Mouse (Mus musculus): ENCODE data around the gene Batf2. TPM values are rescaled to one million over a fixed set of nuclear protein-coding genes. Genes with fewer than 3 reads are reported as not detected.
A peak's percentile ranks its signal among the peaks of the same experiment; 100 is the strongest.
"Not testable (repeated sequence)": the region's sequence is repeated elsewhere in the genome, so short reads cannot be mapped to it uniquely, and the experiment has no call there.

Gene Batf2
- polyA plus RNA-seq, 1 experiment from 2014 or later, result 0.12 TPM

DNA sequence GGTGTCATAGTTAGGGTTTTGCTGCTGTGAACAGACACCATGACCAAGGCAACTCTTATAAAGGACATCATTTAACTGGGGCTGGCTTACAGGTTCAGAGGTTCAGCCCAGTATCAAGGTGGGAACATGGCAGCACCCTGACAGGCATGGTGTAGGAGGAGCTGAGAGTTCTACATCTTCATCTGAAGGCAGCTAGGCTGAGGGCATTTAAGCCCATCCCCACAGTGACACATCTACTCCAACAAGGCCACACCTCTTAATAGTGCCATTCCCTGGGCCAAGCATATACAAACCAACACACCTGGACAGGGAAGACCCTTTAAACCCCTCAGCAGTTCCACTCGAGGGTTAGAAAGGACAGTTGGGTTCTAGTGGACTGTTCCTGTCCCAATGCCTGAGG is 7.6 kb upstream of the Batf2 start:
- ATAC-seq (ENCODE audit: low read depth), result peak; percentile 57

DNA sequence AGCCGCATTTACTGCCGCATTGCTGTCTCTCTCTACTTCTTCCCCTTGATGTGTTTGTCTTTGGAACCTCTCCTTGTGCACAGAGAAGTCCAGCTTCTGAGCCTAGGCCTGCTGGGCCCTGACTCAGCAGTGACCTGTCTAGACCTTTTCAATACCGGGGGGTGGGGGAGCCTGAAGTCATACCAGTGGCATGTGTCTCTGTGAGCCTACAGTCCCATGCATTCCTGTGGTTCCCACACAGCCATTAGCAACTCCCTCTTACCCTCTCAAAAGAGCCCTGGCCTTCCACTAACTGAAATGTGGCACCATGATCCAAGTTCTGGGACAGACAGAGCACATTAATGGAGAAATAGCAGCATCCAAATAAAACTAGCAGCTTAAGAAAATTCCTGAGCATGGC is 4.4 kb upstream of the Batf2 start:
- H3K27ac ChIP-seq, result no peak overlapping the region
- H3K27me3 ChIP-seq, result no peaks in the 10 kb centered on the region
- ATAC-seq (ENCODE audit: low read depth) (no peak), DNase-seq (no peak)
- H3K4me1 ChIP-seq (replicated peaks), result peaks cover 56% of the 10 kb centered on the region
- peaks cover 32% of the 10 kb centered on the region for H3K36me3 ChIP-seq
- no peaks in the 10 kb centered on the region for H3K9me3 ChIP-seq (replicated peaks)
- H3K9ac ChIP-seq, result no peak overlapping the region; the same call in 1 of the 2 replicates
- no peak overlapping the region for H3K4me3 ChIP-seq (replicated peaks)
- WGBS (ENCODE audit: insufficient replicate concordance), result 80% methylated on average over 3 of the region's 3 CpGs
- H3K4me2 ChIP-seq, result no peak overlapping the region

More for the DNA sequence above, 7.6 kb upstream of the Batf2 start:
- peaks cover 32% of the 10 kb centered on the region for H3K36me3 ChIP-seq
- H3K4me2 ChIP-seq, result peak overlapping the region; percentile 74
- not testable (repeated sequence) for H3K27me3 ChIP-seq; H3K9me3 ChIP-seq (replicated peaks)
- 29% methylated on average over 1 of the region's 1 CpGs for WGBS (ENCODE audit: insufficient replicate concordance)
- peaks cover 67% of the 10 kb centered on the region for H3K4me1 ChIP-seq (replicated peaks)
- H3K4me3 ChIP-seq (replicated peaks), result peak overlapping the region; percentile 47
- DNase-seq, result peak; percentile 33
- H3K27ac ChIP-seq, result peak overlapping the region; percentile 97
- peak overlapping the region; percentile 71 for H3K9ac ChIP-seq

- H3K4me1 ChIP-seq (replicated peaks), result peaks cover 31% of the 10 kb centered on the region
- ATAC-seq (ENCODE audit: low read depth) (no peak), DNase-seq (no peak)
- WGBS (ENCODE audit: insufficient replicate concordance), result 85% methylated on average over 6 of the region's 6 CpGs
- peak overlapping the region; percentile 98 for H3K4me2 ChIP-seq
- H3K9ac ChIP-seq, result peak overlapping the region; percentile 90
- peak overlapping the region; percentile 99 for H3K27ac ChIP-seq
- H3K9me3 ChIP-seq (replicated peaks), result no peaks in the 10 kb centered on the region
- peak overlapping the region; percentile 83 for H3K4me3 ChIP-seq (replicated peaks)
- no peaks in the 10 kb centered on the region for H3K27me3 ChIP-seq
- peaks cover 26% of the 10 kb centered on the region for H3K36me3 ChIP-seq
These were observed 1.1 kb upstream of the Batf2 start for GRCm38 (mm10) chr19:6139701-6140100.

DNA sequence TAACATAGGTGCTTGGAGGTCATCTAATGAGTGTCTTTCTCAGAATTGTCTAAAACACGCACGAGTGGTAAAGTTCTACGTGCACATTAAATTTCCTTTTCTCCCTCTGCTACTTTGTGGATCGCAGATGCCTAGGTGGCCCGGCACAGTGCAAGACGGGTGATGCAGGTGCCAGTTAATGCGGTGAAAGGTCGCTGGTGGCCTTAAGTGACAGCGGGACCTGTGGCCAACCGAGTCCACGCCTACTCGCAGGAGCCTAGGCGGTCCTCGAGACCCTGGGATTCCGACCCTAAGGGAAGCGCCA is 457 bp upstream of the Batf2 start:
- Histone ChIP-seq H3K27ac (peak overlapping the region; percentile 99), H3K4me3 (replicated peaks) (peak overlapping the region; percentile 83), H3K4me2 (peak overlapping the region; percentile 98), H3K4me1 (replicated peaks) (peaks cover 28% of the 10 kb centered on the region), H3K9me3 (replicated peaks) (no peaks in the 10 kb centered on the region), H3K9ac (peak overlapping the region; percentile 90), H3K36me3 (peaks cover 21% of the 10 kb centered on the region), H3K27me3 (no peaks in the 10 kb centered on the region)
- ATAC-seq (ENCODE audit: low read depth), result peak; percentile 53; the same call in 1 of the 2 replicates
- 6% methylated on average over 16 of the region's 16 CpGs for WGBS (ENCODE audit: insufficient replicate concordance)
- no peak for DNase-seq

GRCm38 (mm10) chr19:6141394-6141749 is 589 bp downstream of the Batf2 start, which contains the start of gene Arl2:
Gene Arl2, minus strand, starts transcription at chr19:6141548.
- no peaks in the 10 kb centered on the region for H3K9me3 ChIP-seq (replicated peaks)
- H3K4me1 ChIP-seq (replicated peaks), result peaks cover 26% of the 10 kb centered on the region
- ATAC-seq (ENCODE audit: low read depth), result peak; percentile 76
- H3K4me3 ChIP-seq (replicated peaks), result peak within 1 kb of the TSS; percentile 83
- H3K27ac ChIP-seq, result peak within 1 kb of the TSS; percentile 99
- H3K36me3 ChIP-seq, result peaks cover 11% of the 10 kb centered on the region
- peak; percentile 81 for DNase-seq
- under 1% methylated on average over 15 of the region's 15 CpGs for WGBS (ENCODE audit: insufficient replicate concordance)
- peak within 1 kb of the TSS; percentile 98 for H3K4me2 ChIP-seq
- no peaks in the 10 kb centered on the region for H3K27me3 ChIP-seq
- H3K9ac ChIP-seq, result peak within 1 kb of the TSS; percentile 90

DNA sequence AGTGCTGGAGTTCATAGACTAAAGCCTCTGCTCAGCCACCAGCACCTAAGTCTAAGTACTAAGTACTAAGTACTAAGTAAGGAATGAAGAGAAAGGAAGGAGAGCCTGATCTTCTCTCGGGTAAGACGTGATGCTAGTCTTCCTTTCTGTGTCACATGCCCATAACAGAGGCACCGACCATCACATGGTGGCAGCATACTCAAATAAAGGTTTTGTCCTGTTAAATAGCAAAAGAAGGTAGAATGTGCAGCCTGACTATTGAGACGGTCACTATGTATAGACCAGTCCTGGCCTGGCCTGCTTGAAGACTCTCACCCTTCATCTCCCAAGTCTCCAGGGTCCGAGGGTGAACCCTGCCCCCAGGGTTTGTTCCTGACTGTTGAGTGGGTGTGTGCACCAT is 4.1 kb downstream of the Batf2 start:
- peaks cover 15% of the 10 kb centered on the region for H3K4me1 ChIP-seq (replicated peaks)
- WGBS (ENCODE audit: insufficient replicate concordance), result 65% methylated on average over 5 of the region's 5 CpGs
- ATAC-seq (ENCODE audit: low read depth) (no peak), DNase-seq (no peak)
- H3K9me3 ChIP-seq (replicated peaks), result no peaks in the 10 kb centered on the region
- no peak overlapping the region for H3K4me2 ChIP-seq
- H3K9ac ChIP-seq, result no peak overlapping the region
- H3K4me3 ChIP-seq (replicated peaks), result no peak overlapping the region
- 0 out of 2 replicates have a peak, but pooled peaks cover 2% of the 10 kb centered on the region for H3K27me3 ChIP-seq
- H3K27ac ChIP-seq, result no peak overlapping the region
- H3K36me3 ChIP-seq, result no peaks in the 10 kb centered on the region

GRCm38 (mm10) chr19:6155174-6155573 is 14.4 kb downstream of the Batf2 start:
- peaks cover 11% of the 10 kb centered on the region; the same call in 1 of the 2 replicates for H3K4me1 ChIP-seq (replicated peaks)
- ATAC-seq (ENCODE audit: low read depth) (peak; percentile 68), DNase-seq (no peak)
- WGBS (ENCODE audit: insufficient replicate concordance), result 60% methylated on average over 9 of the region's 9 CpGs
- H3K9me3 ChIP-seq (replicated peaks), result no peaks in the 10 kb centered on the region
- H3K36me3 ChIP-seq, result no peaks in the 10 kb centered on the region
- no peak overlapping the region for H3K27ac ChIP-seq
- H3K4me3 ChIP-seq (replicated peaks), result no peak overlapping the region
- H3K27me3 ChIP-seq, result peaks cover 4% of the 10 kb centered on the region; the same call in 1 of the 2 replicates
- no peak overlapping the region for H3K4me2 ChIP-seq
- H3K9ac ChIP-seq, result no peak overlapping the region

- Histone ChIP-seq H3K4me1 (replicated peaks) (peaks cover 11% of the 10 kb centered on the region; the same call in 1 of the 2 replicates), H3K27ac (no peak overlapping the region), H3K27me3 (peaks cover 4% of the 10 kb centered on the region; the same call in 1 of the 2 replicates), H3K4me3 (replicated peaks) (no peak overlapping the region), H3K36me3 (no peaks in the 10 kb centered on the region), H3K9me3 (replicated peaks) (no peaks in the 10 kb centered on the region), H3K9ac (no peak overlapping the region), H3K4me2 (no peak overlapping the region)
- ATAC-seq (ENCODE audit: low read depth) (no peak), DNase-seq (no peak)
- WGBS (ENCODE audit: insufficient replicate concordance), result 60% methylated on average over 8 of the region's 8 CpGs
These were observed 15.6 kb downstream of the Batf2 start for GRCm38 (mm10) chr19:6156372-6156771.

- H3K9me3 ChIP-seq (replicated peaks), result no peaks in the 10 kb centered on the region
- no peak overlapping the region for H3K27ac ChIP-seq
- H3K9ac ChIP-seq, result no peak overlapping the region
- WGBS (ENCODE audit: insufficient replicate concordance), result 28% methylated on average over 6 of the region's 6 CpGs
- H3K4me3 ChIP-seq (replicated peaks), result no peak overlapping the region
- H3K36me3 ChIP-seq, result no peaks in the 10 kb centered on the region
- ATAC-seq (ENCODE audit: low read depth) (no peak), DNase-seq (no peak)
- H3K4me2 ChIP-seq, result no peak overlapping the region
- peaks cover 10% of the 10 kb centered on the region; the same call in 1 of the 2 replicates for H3K27me3 ChIP-seq
- peaks cover 11% of the 10 kb centered on the region; the same call in 1 of the 2 replicates for H3K4me1 ChIP-seq (replicated peaks)
These were observed 16.4 kb downstream of the Batf2 start for GRCm38 (mm10) chr19:6157220-6157619.

- no peaks in the 10 kb centered on the region for H3K9me3 ChIP-seq (replicated peaks)
- DNase-seq (no peak), ATAC-seq (ENCODE audit: low read depth) (no peak)
- H3K4me2 ChIP-seq, result no peak overlapping the region
- no peaks in the 10 kb centered on the region for H3K36me3 ChIP-seq
- 55% methylated on average over 10 of the region's 10 CpGs for WGBS (ENCODE audit: insufficient replicate concordance)
- H3K4me1 ChIP-seq (replicated peaks), result peaks cover 11% of the 10 kb centered on the region
- H3K4me3 ChIP-seq (replicated peaks), result no peak overlapping the region
- no peak overlapping the region for H3K9ac ChIP-seq
- peaks cover 9% of the 10 kb centered on the region for H3K27me3 ChIP-seq
- no peak overlapping the region for H3K27ac ChIP-seq
These were observed 23.2 kb downstream of the Batf2 start for GRCm38 (mm10) chr19:6163872-6164547.

DNA sequence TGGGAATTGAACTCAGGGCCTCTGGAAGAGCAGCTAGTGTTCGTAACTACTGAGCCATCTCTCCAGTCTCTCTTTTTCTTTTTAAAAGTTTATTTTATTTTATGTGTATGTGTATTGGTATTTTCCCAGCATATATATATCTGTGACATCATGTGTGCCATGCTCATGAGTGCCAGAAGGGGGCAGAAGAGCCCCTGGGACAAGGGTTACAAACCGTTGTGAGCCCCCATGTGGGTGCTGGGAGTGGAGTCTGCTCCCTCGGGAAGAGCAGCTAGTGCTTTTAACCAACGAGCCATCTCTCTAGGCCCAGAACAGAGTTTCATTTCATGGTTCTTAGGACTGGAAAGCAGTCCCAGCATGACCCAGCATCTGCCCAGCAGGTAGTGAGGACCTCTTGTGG is 26.0 kb downstream of the Batf2 start:
- Histone ChIP-seq H3K9ac (no peak overlapping the region), H3K4me3 (replicated peaks) (no peak overlapping the region), H3K4me2 (no peak overlapping the region), H3K9me3 (replicated peaks) (no peaks in the 10 kb centered on the region), H3K4me1 (replicated peaks) (peaks cover 11% of the 10 kb centered on the region), H3K36me3 (no peaks in the 10 kb centered on the region), H3K27me3 (peaks cover 6% of the 10 kb centered on the region), H3K27ac (no peak overlapping the region)
- ATAC-seq (ENCODE audit: low read depth) (no peak), DNase-seq (no peak)
- 59% methylated on average over 4 of the region's 4 CpGs for WGBS (ENCODE audit: insufficient replicate concordance)

GRCm38 (mm10) chr19:6171215-6171614 is 30.4 kb downstream of the Batf2 start:
- Histone ChIP-seq H3K9me3 (replicated peaks) (no peaks in the 10 kb centered on the region), H3K9ac (no peak overlapping the region), H3K27me3 (no peaks in the 10 kb centered on the region), H3K27ac (no peak overlapping the region), H3K4me1 (replicated peaks) (no peaks in the 10 kb centered on the region), H3K4me3 (replicated peaks) (no peak overlapping the region), H3K4me2 (no peak overlapping the region), H3K36me3 (no peaks in the 10 kb centered on the region)
- no peak for ATAC-seq (ENCODE audit: low read depth)
- DNase-seq, result no peak
- 59% methylated on average over 8 of the region's 8 CpGs for WGBS (ENCODE audit: insufficient replicate concordance)
